Mouse (Mus musculus) forebrain, embryonic 12.5 days (tissue): ENCODE measurements at regions not wholly inside any gene's neighbourhood (a gene's known extent, or its start where the extent isn't known, plus 50 kb on each side); places are given as distances from the start of the nearest gene placed in this dataset.

Source experiments
- ATAC-seq: fragments of 200-750 bp; cut with Nextera tagmentation; 2 replicates; pipeline ENCODE4 v1.8.0; 2017; ENCODE audit warnings: moderate TSS enrichment; ENCODE audit not compliant: low FRiP score
- H3K27ac ChIP-seq: fragments of 300-500 bp; sonication (generic); 2 replicates; pipeline ENCODE4 v1.5.1; 2016; ENCODE audit warnings: mild to moderate bottlenecking
- H3K27me3 ChIP-seq: fragments of 300-500 bp; sonication (generic); 2 replicates; pipeline ENCODE4 v1.6.1; 2016; ENCODE audit warnings: mild to moderate bottlenecking
- H3K36me3 ChIP-seq: fragments of 300-500 bp; sonication (generic); replicated peaks from 2 replicates; pipeline ENCODE4 v1.6.1; 2016; ENCODE audit warnings: mild to moderate bottlenecking
- H3K4me1 ChIP-seq: fragments of 300-500 bp; sonication (generic); 2 replicates; pipeline ENCODE4 v1.6.1; 2016
- H3K4me2 ChIP-seq: fragments of 300-500 bp; sonication (generic); 2 replicates; pipeline ENCODE4 v1.6.1; 2016; ENCODE audit warnings: mild to moderate bottlenecking, moderate library complexity
- H3K4me3 ChIP-seq: fragments of 300-500 bp; sonication (generic); replicated peaks from 2 replicates; pipeline ENCODE4 v1.5.1; 2016; ENCODE audit warnings: mild to moderate bottlenecking
- H3K9ac ChIP-seq: fragments of 300-500 bp; sonication (generic); 2 replicates; pipeline ENCODE4 v1.6.1; 2016; ENCODE audit warnings: mild to moderate bottlenecking
- H3K9me3 ChIP-seq: fragments of 300-500 bp; sonication (generic); 2 replicates; pipeline ENCODE4 v1.6.1; 2016
- WGBS: fragments of 180-500 bp; shearing (Covaris S2); methylation state at CpG from one replicate; pipeline ENCODE4 v1.1.7; 2016; 5-methylcytosine and 5-hydroxymethylcytosine counted together

DNA sequence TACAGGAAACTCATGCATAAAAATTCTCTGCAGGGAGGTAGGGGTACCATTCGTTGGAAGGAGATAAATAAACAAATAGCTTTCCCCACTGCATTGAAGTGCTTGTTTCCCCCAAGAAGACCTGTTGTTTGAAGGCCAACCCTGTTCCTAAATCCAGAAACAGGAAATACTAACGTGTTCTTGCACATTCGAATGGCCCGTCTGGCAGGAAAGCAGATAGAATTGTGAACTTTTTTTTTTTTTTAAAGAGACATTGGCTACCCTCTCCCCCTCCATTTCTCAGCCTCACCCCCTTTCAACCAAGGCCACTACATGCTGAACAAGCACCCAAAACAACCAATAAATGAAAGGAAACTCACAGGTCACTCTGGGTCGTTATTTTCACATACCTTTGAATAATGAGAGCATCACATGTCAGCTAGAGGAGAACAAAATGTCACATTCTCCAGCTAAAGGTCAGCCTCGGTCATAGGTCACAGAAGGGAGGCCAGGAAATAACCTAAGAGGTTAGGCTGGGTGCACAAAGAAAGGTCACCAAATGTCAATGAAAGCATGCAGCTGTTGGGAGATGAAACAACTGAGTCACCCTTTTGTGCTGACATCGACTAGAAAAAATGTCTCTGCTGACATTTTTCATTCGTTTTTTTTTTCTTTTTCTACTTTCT, 250.8 kb upstream of the Usp25 start:
- H3K9me3 ChIP-seq: no peaks in the 10 kb centered on the region
- H3K27ac ChIP-seq: no peak overlapping the region
- no peak overlapping the region for H3K4me2 ChIP-seq
- no peak for ATAC-seq
- H3K4me3 ChIP-seq: no peak overlapping the region
- H3K27me3 ChIP-seq: no peaks in the 10 kb centered on the region
- 8% methylated on average over 8 of the region's 8 CpGs for WGBS
- H3K36me3 ChIP-seq: no peaks in the 10 kb centered on the region
- H3K4me1 ChIP-seq: no peaks in the 10 kb centered on the region
- no peak overlapping the region for H3K9ac ChIP-seq

DNA sequence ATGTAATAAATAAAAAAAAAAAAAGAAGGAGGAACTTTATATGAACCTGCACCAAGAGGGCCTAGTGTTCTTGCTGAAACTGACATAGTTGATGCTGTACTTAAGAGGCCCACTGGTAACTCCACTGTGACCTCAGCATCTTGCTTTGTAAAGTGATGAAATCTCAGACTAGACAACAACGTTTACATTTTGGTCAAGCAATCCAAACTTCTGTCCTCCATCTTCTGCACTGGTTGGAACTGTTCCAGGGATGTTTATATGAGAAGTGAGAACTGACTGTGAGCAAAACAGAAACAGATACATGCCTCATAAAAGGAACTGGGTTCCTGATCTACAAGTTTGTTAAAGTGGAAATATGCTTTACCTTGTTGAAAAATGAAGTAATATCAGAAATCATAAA, 251.7 kb upstream of the Usp25 start:
- H3K4me2 ChIP-seq: no peak overlapping the region
- no peak overlapping the region for H3K27ac ChIP-seq
- H3K4me1 ChIP-seq: no peaks in the 10 kb centered on the region
- ATAC-seq: no peak
- WGBS: 71% methylated on average over 1 of the region's 1 CpGs
- H3K27me3 ChIP-seq: no peaks in the 10 kb centered on the region
- H3K9ac ChIP-seq: no peak overlapping the region
- H3K36me3 ChIP-seq: no peaks in the 10 kb centered on the region
- no peak overlapping the region for H3K4me3 ChIP-seq
- no peaks in the 10 kb centered on the region for H3K9me3 ChIP-seq

DNA sequence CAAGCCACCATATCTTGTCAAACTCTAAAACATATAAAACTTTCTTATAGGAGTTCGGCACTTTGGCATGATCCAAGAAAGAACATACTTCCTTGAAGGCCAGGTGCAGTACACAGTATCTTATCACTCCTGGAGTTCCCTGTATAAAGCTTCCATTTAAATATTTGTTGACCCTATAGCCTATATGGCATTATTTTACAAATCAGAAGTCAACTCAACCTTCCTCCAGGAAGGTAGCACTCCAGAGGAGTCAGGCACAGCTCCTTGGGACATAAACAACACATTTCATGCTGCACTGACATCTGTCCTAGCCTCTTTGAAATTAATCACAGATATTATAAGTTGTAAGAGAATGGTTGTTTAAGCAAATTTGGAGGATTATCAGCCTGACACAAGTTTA, 252.5 kb upstream of the Usp25 start:
- 100% methylated on average over 1 of the region's 1 CpGs for WGBS
- H3K4me3 ChIP-seq: no peak overlapping the region
- no peaks in the 10 kb centered on the region for H3K36me3 ChIP-seq
- H3K9ac ChIP-seq: no peak overlapping the region
- no peaks in the 10 kb centered on the region for H3K9me3 ChIP-seq
- no peak overlapping the region for H3K27ac ChIP-seq
- H3K27me3 ChIP-seq: no peaks in the 10 kb centered on the region
- ATAC-seq: no peak
- no peaks in the 10 kb centered on the region for H3K4me1 ChIP-seq
- H3K4me2 ChIP-seq: no peak overlapping the region

DNA sequence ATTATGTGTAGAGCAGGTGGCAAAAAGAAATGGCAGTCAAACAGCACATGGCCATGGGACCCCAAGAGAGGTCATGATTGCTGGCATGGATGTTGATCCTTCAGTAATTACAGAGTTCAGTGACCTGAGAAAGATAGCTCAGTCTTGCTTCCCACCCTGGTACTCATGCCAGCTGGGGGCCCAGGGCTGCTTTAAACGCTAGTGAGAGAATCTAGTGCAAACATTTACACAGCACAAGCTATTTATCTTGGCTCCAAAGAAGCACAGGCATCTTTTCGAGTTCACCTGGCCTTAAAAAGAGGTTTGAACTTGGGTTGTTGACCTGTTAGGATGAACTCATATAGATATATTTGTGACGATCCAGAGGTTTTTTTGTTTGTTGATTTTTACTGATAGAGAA, 258.6 kb upstream of the Usp25 start:
- Histone ChIP-seq H3K4me2 (no peak overlapping the region), H3K4me3 (no peak overlapping the region), H3K27me3 (no peaks in the 10 kb centered on the region), H3K9ac (no peak overlapping the region), H3K36me3 (no peaks in the 10 kb centered on the region), H3K27ac (no peak overlapping the region), H3K4me1 (no peaks in the 10 kb centered on the region), H3K9me3 (no peaks in the 10 kb centered on the region)
- no peak for ATAC-seq
- WGBS: 74% methylated on average over 3 of the region's 3 CpGs

DNA sequence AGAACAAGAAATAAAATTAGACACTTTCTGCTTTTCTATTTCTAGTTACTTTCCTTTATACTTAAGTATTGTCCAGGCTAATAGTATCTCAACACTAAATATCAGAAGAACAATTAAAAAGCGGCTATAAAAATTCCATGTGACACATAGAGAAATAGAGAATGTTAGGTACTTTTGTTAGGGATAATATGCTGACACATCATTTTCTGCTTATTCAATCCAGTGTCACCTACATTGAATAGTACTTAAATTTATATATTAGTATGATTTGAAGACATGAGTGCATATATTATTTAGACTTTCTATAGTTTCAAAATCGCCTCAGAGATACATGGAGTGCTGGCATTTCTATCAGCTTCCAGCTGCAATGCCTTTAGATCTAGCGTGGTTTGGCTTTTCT, 267.1 kb upstream of the Usp25 start:
- no peak overlapping the region for H3K4me2 ChIP-seq

DNA sequence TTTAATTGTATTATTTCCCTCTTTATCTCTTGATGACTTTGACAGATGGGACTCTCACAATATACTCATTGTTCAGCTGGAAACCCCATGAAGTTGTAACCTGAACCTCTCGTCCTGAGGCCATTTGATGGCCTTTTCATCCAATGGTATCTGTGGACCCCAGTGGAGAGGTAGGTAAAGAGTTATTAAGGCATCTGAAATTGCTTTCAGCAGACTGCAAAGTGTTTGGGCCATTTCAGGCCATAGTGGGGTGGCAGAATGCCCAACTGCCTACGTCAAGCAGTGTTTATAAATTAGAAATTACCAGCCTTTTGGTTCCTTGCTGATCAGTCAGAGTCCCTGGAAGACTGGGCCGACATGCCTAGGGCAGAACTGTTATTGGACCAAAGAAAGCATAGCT, 272.4 kb upstream of the Usp25 start:
- Histone ChIP-seq H3K27me3 (no peaks in the 10 kb centered on the region), H3K9me3 (no peaks in the 10 kb centered on the region), H3K4me2 (no peak overlapping the region), H3K27ac (no peak overlapping the region), H3K4me3 (no peak overlapping the region), H3K9ac (no peak overlapping the region), H3K4me1 (no peaks in the 10 kb centered on the region), H3K36me3 (no peaks in the 10 kb centered on the region)
- 24% methylated on average over 3 of the region's 3 CpGs for WGBS
- no peak for ATAC-seq

More for the DNA sequence above, 267.1 kb upstream of the Usp25 start:
- ATAC-seq: no peak
- 95% methylated on average over 3 of the region's 3 CpGs for WGBS
- Histone ChIP-seq H3K27me3 (no peaks in the 10 kb centered on the region), H3K4me1 (no peaks in the 10 kb centered on the region), H3K4me3 (no peak overlapping the region), H3K9ac (no peak overlapping the region), H3K36me3 (no peaks in the 10 kb centered on the region), H3K27ac (no peak overlapping the region), H3K9me3 (no peaks in the 10 kb centered on the region)

DNA sequence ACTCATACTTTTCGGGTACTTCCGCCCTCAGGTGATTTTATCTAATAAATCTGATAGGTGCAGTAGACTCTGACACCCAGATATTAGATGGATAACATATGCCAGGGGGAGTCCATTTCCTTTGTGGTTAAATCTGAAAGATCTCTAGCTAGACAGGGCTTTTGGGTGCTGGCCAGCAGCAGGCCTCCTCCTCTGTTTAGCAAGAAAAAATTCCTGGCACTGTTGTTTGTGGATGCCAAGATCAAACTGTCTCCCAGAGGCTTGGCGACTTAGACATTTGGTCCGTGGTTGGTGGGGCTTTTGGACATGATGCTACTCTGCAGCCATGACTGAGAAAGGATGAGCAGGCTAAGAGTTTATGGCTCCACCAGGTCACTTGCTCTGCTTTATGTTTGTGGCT, 287.5 kb upstream of the Usp25 start:
- no peak for ATAC-seq
- Histone ChIP-seq H3K27me3 (no peaks in the 10 kb centered on the region), H3K4me1 (no peaks in the 10 kb centered on the region), H3K27ac (no peak overlapping the region), H3K4me3 (no peak overlapping the region), H3K9me3 (no peaks in the 10 kb centered on the region), H3K9ac (no peak overlapping the region), H3K36me3 (no peaks in the 10 kb centered on the region), H3K4me2 (no peak overlapping the region)
- 91% methylated on average over 4 of the region's 4 CpGs for WGBS

DNA sequence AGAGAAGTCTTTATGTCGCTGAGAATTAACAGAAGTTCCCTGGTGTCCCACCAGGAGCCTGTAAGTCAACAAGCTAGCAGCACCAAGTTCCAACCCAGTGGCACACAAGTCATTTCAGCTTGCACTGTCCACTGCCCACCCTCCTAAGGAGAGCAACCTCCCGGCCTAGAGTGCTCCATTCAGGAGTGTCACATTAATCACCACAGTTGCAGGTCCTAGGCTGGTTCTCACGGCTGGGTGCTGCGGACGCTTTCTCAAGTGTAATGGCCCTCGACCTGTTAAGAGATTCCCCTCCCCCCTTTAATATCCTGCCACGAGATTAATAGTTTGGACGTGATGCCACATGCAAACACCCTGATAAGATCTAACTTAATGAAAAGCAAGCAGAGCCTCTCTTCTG, 288.2 kb upstream of the Usp25 start:
- Histone ChIP-seq H3K27ac (no peak overlapping the region), H3K4me1 (no peaks in the 10 kb centered on the region), H3K4me3 (no peak overlapping the region), H3K9ac (no peak overlapping the region), H3K4me2 (no peak overlapping the region), H3K27me3 (no peaks in the 10 kb centered on the region), H3K36me3 (no peaks in the 10 kb centered on the region), H3K9me3 (no peaks in the 10 kb centered on the region)
- 85% methylated on average over 8 of the region's 8 CpGs for WGBS
- 0 out of 2 replicates have a peak, but pooled peaks have one; percentile 33 for ATAC-seq

DNA sequence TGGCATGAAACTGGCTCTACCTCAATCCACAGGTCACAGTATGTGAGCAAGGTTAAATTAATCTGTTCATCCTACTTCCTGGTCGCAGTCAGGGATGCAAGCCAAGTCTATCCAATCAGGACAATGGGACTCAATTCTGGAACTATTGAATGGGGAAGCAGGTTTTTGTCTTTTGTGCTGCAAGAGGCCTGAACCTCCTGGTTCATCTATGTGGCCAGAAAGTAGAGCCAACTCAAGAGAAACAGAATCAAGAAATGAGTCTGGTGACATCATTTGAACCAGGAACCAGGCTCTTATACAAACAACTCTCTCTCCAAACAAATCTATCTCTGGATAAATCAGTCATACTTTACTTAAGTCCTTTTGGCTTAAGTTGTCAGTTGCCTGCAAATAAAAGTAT, 294.7 kb upstream of the Usp25 start:
- WGBS: 84% methylated on average over 1 of the region's 1 CpGs
- Histone ChIP-seq H3K9me3 (no peaks in the 10 kb centered on the region), H3K27me3 (no peaks in the 10 kb centered on the region), H3K4me1 (no peaks in the 10 kb centered on the region), H3K4me2 (no peak overlapping the region), H3K4me3 (no peak overlapping the region), H3K9ac (no peak overlapping the region), H3K36me3 (no peaks in the 10 kb centered on the region), H3K27ac (no peak overlapping the region)
- ATAC-seq: no peak

DNA sequence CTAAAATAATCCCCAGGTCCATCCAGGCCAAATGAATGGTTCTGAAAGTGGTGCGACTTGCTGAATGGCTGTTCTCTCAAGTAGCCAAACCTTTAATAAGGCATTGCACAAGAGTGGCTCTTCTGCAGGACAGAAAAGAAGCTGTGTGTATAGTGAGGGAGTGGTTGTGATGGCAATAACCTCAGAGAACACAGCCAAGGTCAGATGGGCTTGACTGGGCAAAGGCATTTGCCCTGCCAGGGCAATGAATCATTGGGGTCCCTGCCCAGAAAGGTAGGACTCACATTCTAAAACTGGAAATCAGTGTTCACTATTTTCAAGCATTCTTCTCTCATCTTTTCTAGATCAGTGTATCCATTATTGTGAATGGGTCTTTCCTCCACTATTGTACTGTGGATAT, 295.4 kb upstream of the Usp25 start:
- H3K27me3 ChIP-seq: no peaks in the 10 kb centered on the region
- no peak overlapping the region for H3K9ac ChIP-seq
- WGBS: 85% methylated on average over 1 of the region's 1 CpGs
- H3K4me3 ChIP-seq: no peak overlapping the region
- H3K4me1 ChIP-seq: no peaks in the 10 kb centered on the region
- no peak overlapping the region for H3K4me2 ChIP-seq
- no peak for ATAC-seq
- H3K9me3 ChIP-seq: no peaks in the 10 kb centered on the region
- no peak overlapping the region for H3K27ac ChIP-seq
- no peaks in the 10 kb centered on the region for H3K36me3 ChIP-seq

DNA sequence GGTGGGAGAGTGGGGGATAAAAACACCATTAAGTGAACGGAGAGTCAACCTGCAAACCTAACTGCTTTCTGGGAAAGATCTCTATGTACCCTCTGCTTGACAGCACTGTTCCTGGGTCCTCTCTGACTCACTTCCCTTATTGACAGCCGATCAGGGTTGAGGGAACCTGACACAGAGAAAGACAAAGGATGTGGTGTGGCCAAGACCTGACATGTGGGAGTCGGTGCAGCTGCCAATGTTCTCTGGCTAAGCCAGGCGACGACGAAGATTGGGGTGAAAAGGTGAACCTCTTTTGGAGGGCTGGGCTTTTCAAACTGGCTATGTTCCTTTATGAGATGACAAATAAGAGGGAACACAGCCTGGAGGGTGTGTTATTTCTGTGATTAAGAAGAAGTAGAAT, 318.6 kb upstream of the Usp25 start:
- H3K27ac ChIP-seq: no peak overlapping the region
- H3K9me3 ChIP-seq: no peaks in the 10 kb centered on the region
- no peak; the same call in 1 of the 2 replicates for ATAC-seq
- no peak overlapping the region for H3K9ac ChIP-seq
- H3K36me3 ChIP-seq: no peaks in the 10 kb centered on the region
- no peaks in the 10 kb centered on the region for H3K27me3 ChIP-seq
- no peak overlapping the region for H3K4me3 ChIP-seq
- H3K4me2 ChIP-seq: no peak overlapping the region
- H3K4me1 ChIP-seq: no peaks in the 10 kb centered on the region
- WGBS: 49% methylated on average over 6 of the region's 6 CpGs

DNA sequence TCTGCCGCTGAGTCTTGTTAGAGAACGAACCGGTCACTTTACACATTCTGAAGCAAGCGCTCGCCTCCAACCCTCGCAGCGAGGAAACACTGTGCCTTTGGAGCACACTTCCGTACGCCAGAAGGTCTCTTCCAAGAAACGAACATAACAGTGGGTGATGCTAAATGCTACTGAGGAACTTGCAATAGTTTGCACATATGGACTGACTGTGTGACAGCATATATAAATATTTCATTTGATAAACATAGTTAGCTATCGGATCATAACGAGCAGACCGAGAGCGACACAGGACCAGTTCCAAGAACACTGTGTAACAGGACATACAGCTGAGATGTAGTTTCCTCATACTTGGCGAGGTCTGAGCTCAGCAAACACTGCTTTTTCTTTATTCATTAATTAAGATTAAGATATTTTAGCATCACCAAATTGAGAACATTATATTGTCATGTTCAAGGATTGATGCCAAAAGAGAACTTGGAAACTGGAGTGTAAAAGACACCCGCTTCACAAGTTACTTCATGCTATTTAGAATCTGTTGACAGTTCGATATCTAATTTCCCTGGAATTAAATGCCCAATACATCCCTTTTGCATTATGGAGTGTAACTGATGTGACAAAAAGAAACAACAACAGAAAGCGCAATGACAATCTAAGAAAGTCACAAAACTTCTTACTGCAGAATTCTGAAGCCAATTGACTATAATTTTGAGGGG, 314.3 kb upstream of the Nrip1 start:
- H3K36me3 ChIP-seq: no peaks in the 10 kb centered on the region
- no peaks in the 10 kb centered on the region for H3K27me3 ChIP-seq
- no peaks in the 10 kb centered on the region for H3K4me1 ChIP-seq
- H3K9me3 ChIP-seq: no peaks in the 10 kb centered on the region
- H3K9ac ChIP-seq: no peak overlapping the region
- no peak overlapping the region for H3K27ac ChIP-seq
- no peak for ATAC-seq
- WGBS: 93% methylated on average over 18 of the region's 18 CpGs
- H3K4me3 ChIP-seq: no peak overlapping the region
- no peak overlapping the region for H3K4me2 ChIP-seq

DNA sequence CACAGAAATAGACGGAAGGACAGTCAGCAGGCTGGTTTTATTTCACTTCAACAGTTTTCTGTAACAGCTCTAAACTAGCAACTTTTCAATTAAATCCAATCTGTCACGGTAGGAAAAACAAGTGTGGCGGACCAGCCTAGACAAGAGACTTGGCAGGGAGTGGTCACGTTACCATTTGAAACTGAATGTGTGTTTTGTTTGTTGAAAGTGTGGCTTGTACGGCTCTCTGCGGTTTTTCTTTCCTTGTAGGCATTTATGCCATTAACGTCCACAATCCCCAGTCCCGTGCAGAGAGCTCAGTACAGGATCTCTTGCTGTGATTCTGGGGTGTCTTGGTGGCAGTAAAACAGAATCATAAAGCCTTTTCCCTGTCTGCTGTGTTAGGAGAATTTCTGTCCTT, 311.9 kb upstream of the Nrip1 start:
- no peaks in the 10 kb centered on the region for H3K36me3 ChIP-seq
- 42% methylated on average over 8 of the region's 8 CpGs for WGBS
- no peak for ATAC-seq
- no peak overlapping the region for H3K27ac ChIP-seq
- no peak overlapping the region for H3K9ac ChIP-seq
- no peaks in the 10 kb centered on the region for H3K27me3 ChIP-seq
- H3K9me3 ChIP-seq: no peaks in the 10 kb centered on the region
- no peak overlapping the region for H3K4me2 ChIP-seq
- H3K4me1 ChIP-seq: no peaks in the 10 kb centered on the region
- H3K4me3 ChIP-seq: no peak overlapping the region
